Mouse (Mus musculus) embryonic facial prominence, embryonic 14.5 days (tissue): ENCODE measurements around the gene 4930470P17Rik. TPM values are rescaled to one million over a fixed set of nuclear protein-coding genes. Genes with fewer than 3 reads are reported as not detected.
A peak's percentile ranks its signal among the peaks of the same experiment; 100 is the strongest.

ENCODE experiments used
- ATAC-seq: fragments of 200-750 bp; cut with Nextera tagmentation; 2 replicates; pipeline ENCODE4 v1.8.0; 2017; ENCODE audit warnings: low read depth, moderate number of reproducible peaks, moderate TSS enrichment
- DNase-seq: peaks from one replicate; pipeline ENCODE4 v3.0.0-alpha.2; 2015; ENCODE audit warnings: low spot score
- H3K27ac ChIP-seq: fragments of 300-500 bp; sonication (generic); replicated peaks from 2 replicates; pipeline ENCODE4 v1.5.1; 2014; ENCODE audit warnings: low read depth, mild to moderate bottlenecking, low read length, moderate library complexity
- H3K27me3 ChIP-seq: fragments of 300-500 bp; sonication (generic); replicated peaks from 2 replicates; pipeline ENCODE4 v1.6.1; 2014; ENCODE audit warnings: low read length; ENCODE audit not compliant: control insufficient read depth, insufficient read depth
- H3K36me3 ChIP-seq: fragments of 300-500 bp; sonication (generic); 2 replicates; pipeline ENCODE4 v1.6.1; 2014; ENCODE audit warnings: low read length, mixed read lengths; ENCODE audit not compliant: control insufficient read depth, insufficient read depth
- H3K4me1 ChIP-seq: fragments of 300-500 bp; sonication (generic); 2 replicates; pipeline ENCODE4 v1.6.1; 2014; ENCODE audit warnings: antibody characterized with exemption, low read length; ENCODE audit not compliant: control insufficient read depth, insufficient read depth
- H3K4me2 ChIP-seq: fragments of 300-500 bp; sonication (generic); 2 replicates; pipeline ENCODE4 v1.6.1; 2014; ENCODE audit warnings: low read depth, mild to moderate bottlenecking, low read length, moderate library complexity, mixed read lengths
- H3K4me3 ChIP-seq: fragments of 300-500 bp; sonication (generic); 2 replicates; pipeline ENCODE4 v1.5.1; 2014; ENCODE audit warnings: low read depth, mild to moderate bottlenecking, low read length
- H3K9ac ChIP-seq: fragments of 300-500 bp; sonication (generic); 2 replicates; pipeline ENCODE4 v1.6.1; 2014; ENCODE audit warnings: low read depth, mild to moderate bottlenecking, low read length, moderate library complexity, mixed read lengths
- H3K9me3 ChIP-seq: fragments of 300-500 bp; sonication (generic); 2 replicates; pipeline ENCODE4 v1.6.1; 2016; ENCODE audit warnings: low read length; ENCODE audit not compliant: control insufficient read depth
- WGBS: fragments of 180-500 bp; shearing (Covaris S2); extraction: QIAGEN DNeasy Blood & Tissue Kit; methylation state at CpG from one replicate; pipeline ENCODE4 v1.1.7; 2014; 5-methylcytosine and 5-hydroxymethylcytosine counted together
- polyA plus RNA-seq: library from polyadenylated mRNA; unstranded; fragments of >200 nt; fragmentation: Nextera tagmentation; extraction: Ambion mirVana; gene quantifications from 2 replicates; pipeline ENCODE4 v1.2.1, GENCODE M21; 2014

The 4930470P17Rik gene
- polyA plus RNA-seq, 1 experiment from 2014 or later: not detected

GRCm38 (mm10) chr2:170544159-170544558, 57.7 kb downstream of the 4930470P17Rik start:
- 83% methylated on average over 3 of the region's 3 CpGs for WGBS
- DNase-seq (peak; percentile 45), ATAC-seq (0 out of 2 replicates have a peak, but pooled peaks have one; percentile 60)
- Histone ChIP-seq H3K9ac (no peak overlapping the region), H3K4me3 (no peak overlapping the region), H3K4me2 (no peak overlapping the region), H3K27me3 (no peaks in the 10 kb centered on the region), H3K4me1 (peaks cover 14% of the 10 kb centered on the region; the same call in 1 of the 2 replicates), H3K36me3 (no peaks in the 10 kb centered on the region), H3K27ac (no peak overlapping the region), H3K9me3 (no peaks in the 10 kb centered on the region)

GRCm38 (mm10) chr2:170543625-170544024, 58.2 kb downstream of the 4930470P17Rik start:
- peak; percentile 31; the same call in 1 of the 2 replicates for ATAC-seq
- no peak overlapping the region for H3K27ac ChIP-seq
- no peak for DNase-seq
- no peak overlapping the region for H3K4me3 ChIP-seq
- no peaks in the 10 kb centered on the region for H3K36me3 ChIP-seq
- no peaks in the 10 kb centered on the region for H3K9me3 ChIP-seq
- H3K4me2 ChIP-seq: no peak overlapping the region
- WGBS: 57% methylated on average over 4 of the region's 5 CpGs
- H3K27me3 ChIP-seq: no peaks in the 10 kb centered on the region
- peaks cover 14% of the 10 kb centered on the region; the same call in 1 of the 2 replicates for H3K4me1 ChIP-seq
- H3K9ac ChIP-seq: no peak overlapping the region

- Histone ChIP-seq H3K9ac (no peak overlapping the region), H3K36me3 (no peaks in the 10 kb centered on the region), H3K4me2 (no peak overlapping the region), H3K27ac (no peak overlapping the region), H3K4me3 (no peak overlapping the region), H3K4me1 (no peaks in the 10 kb centered on the region), H3K27me3 (no peaks in the 10 kb centered on the region), H3K9me3 (no peaks in the 10 kb centered on the region)
- WGBS: 85% methylated on average over 9 of the region's 9 CpGs
- DNase-seq (no peak), ATAC-seq (no peak)
Measured at GRCm38 (mm10) chr2:170539211-170539610, 62.6 kb downstream of the 4930470P17Rik start.

GRCm38 (mm10) chr2:170535841-170536240, 66.0 kb downstream of the 4930470P17Rik start:
- no peak overlapping the region for H3K4me2 ChIP-seq
- H3K4me1 ChIP-seq: no peaks in the 10 kb centered on the region
- H3K27me3 ChIP-seq: no peaks in the 10 kb centered on the region
- no peak overlapping the region for H3K9ac ChIP-seq
- no peak overlapping the region for H3K4me3 ChIP-seq
- no peaks in the 10 kb centered on the region for H3K36me3 ChIP-seq
- no peaks in the 10 kb centered on the region for H3K9me3 ChIP-seq
- H3K27ac ChIP-seq: no peak overlapping the region
- no peak for ATAC-seq
- no peak for DNase-seq

- H3K27me3 ChIP-seq: no peaks in the 10 kb centered on the region
- no peaks in the 10 kb centered on the region for H3K9me3 ChIP-seq
- no peak overlapping the region for H3K4me3 ChIP-seq
- no peak for ATAC-seq
- no peak overlapping the region for H3K9ac ChIP-seq
- DNase-seq: no peak
- no peaks in the 10 kb centered on the region for H3K4me1 ChIP-seq
- H3K27ac ChIP-seq: no peak overlapping the region
- WGBS: 90% methylated on average over 11 of the region's 11 CpGs
- H3K4me2 ChIP-seq: no peak overlapping the region
- no peaks in the 10 kb centered on the region for H3K36me3 ChIP-seq
Measured at GRCm38 (mm10) chr2:170534803-170535174, 67.0 kb downstream of the 4930470P17Rik start.

GRCm38 (mm10) chr2:170534116-170534802, 67.6 kb downstream of the 4930470P17Rik start:
- 50% methylated on average over 11 of the region's 12 CpGs for WGBS

GRCm38 (mm10) chr2:170530256-170530655, 71.6 kb downstream of the 4930470P17Rik start:
- H3K36me3 ChIP-seq: no peaks in the 10 kb centered on the region
- no peak overlapping the region for H3K4me2 ChIP-seq
- no peaks in the 10 kb centered on the region for H3K9me3 ChIP-seq
- no peak overlapping the region for H3K9ac ChIP-seq
- H3K4me3 ChIP-seq: no peak overlapping the region
- no peaks in the 10 kb centered on the region for H3K27me3 ChIP-seq
- H3K4me1 ChIP-seq: no peaks in the 10 kb centered on the region
- H3K27ac ChIP-seq: no peak overlapping the region
- WGBS: 96% methylated on average over 3 of the region's 3 CpGs
- DNase-seq: no peak
- no peak for ATAC-seq

More at GRCm38 (mm10) chr2:170534116-170534802, 67.6 kb downstream of the 4930470P17Rik start:
- ATAC-seq (peak; percentile 78; the same call in 1 of the 2 replicates), DNase-seq (no peak)
- Histone ChIP-seq H3K36me3 (no peaks in the 10 kb centered on the region), H3K4me2 (no peak overlapping the region), H3K27ac (no peak overlapping the region), H3K4me1 (no peaks in the 10 kb centered on the region), H3K9me3 (no peaks in the 10 kb centered on the region), H3K4me3 (no peak overlapping the region), H3K27me3 (no peaks in the 10 kb centered on the region), H3K9ac (no peak overlapping the region)

GRCm38 (mm10) chr2:170529766-170530165, 72.1 kb downstream of the 4930470P17Rik start:
- Histone ChIP-seq H3K4me2 (no peak overlapping the region), H3K9me3 (no peaks in the 10 kb centered on the region), H3K36me3 (no peaks in the 10 kb centered on the region), H3K9ac (no peak overlapping the region), H3K27me3 (no peaks in the 10 kb centered on the region), H3K27ac (no peak overlapping the region), H3K4me1 (no peaks in the 10 kb centered on the region), H3K4me3 (no peak overlapping the region)
- WGBS: 91% methylated on average over 7 of the region's 7 CpGs
- DNase-seq (no peak), ATAC-seq (no peak)
